Mouse (Mus musculus) spleen, adult 12 weeks (tissue): ENCODE results near the gene Slc25a14.

Experiments used
- DNase-seq: peaks from one replicate; pipeline ENCODE4 v3.0.0; 2022; ENCODE audit warnings: low spot score

The Slc25a14 gene

DNA sequence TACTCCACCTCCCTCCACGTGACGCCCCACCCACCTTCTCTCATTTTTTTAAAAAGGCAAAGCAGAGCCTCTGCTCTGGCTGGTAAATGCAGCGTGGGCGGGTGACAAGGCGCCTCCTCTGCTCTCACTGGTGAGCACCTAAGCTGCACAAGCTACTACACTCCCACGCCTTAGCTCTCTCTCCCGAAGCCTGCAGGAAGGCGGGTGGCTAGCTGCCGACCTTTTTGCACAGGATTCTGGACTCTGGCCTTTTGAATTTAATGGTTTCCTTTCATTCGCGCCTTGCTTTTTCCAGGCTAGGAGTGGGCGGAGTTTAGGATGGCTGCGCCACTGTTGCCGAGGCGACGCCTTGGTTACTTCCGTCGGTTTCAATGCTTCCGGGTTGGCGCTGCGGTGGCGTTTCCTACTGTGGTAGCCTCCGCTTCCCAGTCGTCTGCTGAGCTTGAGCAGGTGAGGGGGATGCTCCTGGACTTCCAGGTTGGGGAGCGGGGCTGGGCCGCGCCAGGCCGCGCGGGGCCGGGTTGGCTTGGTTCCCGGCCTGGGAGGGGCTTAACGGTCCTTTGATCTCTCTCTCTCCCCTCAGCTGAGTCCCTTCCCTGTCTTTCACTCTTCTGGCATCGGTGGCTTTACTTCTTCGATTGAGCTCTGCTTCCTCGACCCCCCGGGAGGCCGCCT lies at the start of gene Slc25a14:
TSS of gene Slc25a14 (plus strand) at position 35 of the 675 bp plus-strand sequence.
- peak; percentile 64 for DNase-seq

DNA sequence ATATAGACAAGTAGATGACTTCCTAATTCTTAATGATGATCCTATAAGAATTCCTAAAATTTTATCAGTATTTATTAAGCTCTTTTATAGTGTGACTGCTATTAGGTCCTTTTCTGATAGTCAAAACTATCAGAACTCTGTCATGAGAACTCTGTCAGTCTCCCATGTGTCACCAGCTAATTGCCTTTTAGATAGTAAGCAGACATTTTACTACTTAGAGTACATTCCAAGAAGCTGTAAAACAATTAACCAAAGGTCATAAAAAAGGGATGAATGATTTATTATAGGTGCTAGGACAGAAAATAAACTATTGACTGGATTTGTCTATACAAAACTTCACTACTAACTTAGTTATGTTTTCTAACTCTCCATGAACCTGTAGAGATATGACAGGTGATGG lies 39.9 kb upstream of the Slc25a14 start:
- DNase-seq: no peak

GRCm38 (mm10) chrX:48593721-48594098 lies 29.5 kb upstream of the Slc25a14 start:
- DNase-seq: no peak

GRCm38 (mm10) chrX:48594099-48594760 lies 29.0 kb upstream of the Slc25a14 start, which contains the start of gene Zfp280c:
Zfp280c (minus strand) TSS chrX:48594504.
- DNase-seq: peak; percentile 51

DNA sequence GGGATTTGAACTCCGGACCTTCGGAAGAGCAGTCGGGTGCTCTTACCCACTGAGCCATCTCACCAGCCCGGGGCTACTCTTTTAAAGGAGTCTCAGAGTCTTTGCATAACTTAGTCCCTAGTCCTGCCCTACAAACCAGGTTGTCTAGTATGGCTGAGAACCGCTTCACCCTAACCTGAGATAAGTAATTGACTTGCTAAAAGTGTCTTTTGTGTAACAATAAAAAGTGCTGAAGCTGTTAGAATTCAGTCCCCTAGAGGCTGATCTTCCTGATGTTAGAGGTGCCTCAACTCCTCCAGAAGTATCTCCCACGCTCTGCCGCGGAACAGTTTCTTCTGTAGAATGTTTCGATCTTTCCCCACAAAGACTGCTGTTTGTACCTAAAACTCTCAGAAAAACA lies 27.2 kb upstream of the Slc25a14 start:
- DNase-seq: no peak

DNA sequence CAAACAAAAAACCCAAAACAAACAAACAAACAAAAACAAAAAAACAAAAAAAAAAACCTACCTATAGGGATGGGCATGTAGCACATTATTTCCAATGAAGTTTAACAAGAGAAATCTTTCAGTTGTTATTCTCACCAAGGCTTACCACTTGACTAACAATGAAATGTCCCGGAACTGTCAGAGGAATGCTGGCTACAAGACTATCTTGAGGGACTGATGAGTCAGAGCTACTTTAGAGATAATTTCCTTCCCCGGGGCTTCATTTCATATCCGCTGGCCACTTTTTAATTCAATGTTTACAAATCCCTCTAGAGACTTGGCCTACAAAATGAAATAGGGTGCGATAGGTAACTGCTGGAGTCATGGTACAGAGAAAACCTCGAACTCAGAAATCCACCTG lies 26.3 kb upstream of the Slc25a14 start:
- no peak for DNase-seq

- DNase-seq: no peak
Measured at GRCm38 (mm10) chrX:48604872-48605271, 18.3 kb upstream of the Slc25a14 start.

DNA sequence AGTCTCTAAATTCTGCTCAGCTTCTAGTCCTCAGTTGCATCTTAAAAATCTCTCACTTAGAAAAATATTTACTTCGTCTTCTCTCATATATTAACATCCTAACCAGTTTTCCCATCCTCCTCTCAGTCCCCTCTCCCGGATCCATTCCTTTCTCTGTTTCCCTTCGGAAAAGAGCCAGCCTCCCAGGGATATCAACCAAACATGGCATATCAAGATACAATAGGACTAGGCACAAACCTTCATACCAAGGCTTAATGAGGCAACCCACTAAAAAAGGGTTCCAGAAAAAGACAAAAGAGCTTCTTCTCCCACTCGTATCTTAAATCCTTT lies 199 bp upstream of the Slc25a14 start:
- DNase-seq: no peak

- no peak for DNase-seq
Measured at GRCm38 (mm10) chrX:48624054-48624420, 824 bp downstream of the Slc25a14 start.

- no peak for DNase-seq
Measured at GRCm38 (mm10) chrX:48637032-48637431, 13.8 kb downstream of the Slc25a14 start.

DNA sequence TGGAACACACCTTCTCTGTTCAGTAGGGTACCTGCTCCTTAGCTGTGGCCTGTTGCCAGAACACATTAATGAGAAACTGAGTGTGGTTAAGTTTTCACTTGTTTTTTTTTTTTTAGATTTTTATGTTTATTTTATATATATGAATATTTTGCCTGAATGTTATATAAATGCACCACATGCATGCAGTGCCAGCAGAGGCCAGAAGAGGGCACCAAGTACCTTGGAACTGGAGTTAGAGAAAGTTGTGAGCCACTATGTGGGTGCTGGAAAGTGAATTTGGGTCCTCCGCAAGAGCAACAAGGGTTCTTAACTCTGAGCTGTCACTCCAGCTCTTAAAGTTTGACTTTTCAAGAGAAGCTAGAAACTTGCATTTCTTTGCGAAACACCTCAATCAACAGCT lies 20.9 kb downstream of the Slc25a14 start:
- peak; percentile 7 for DNase-seq

DNA sequence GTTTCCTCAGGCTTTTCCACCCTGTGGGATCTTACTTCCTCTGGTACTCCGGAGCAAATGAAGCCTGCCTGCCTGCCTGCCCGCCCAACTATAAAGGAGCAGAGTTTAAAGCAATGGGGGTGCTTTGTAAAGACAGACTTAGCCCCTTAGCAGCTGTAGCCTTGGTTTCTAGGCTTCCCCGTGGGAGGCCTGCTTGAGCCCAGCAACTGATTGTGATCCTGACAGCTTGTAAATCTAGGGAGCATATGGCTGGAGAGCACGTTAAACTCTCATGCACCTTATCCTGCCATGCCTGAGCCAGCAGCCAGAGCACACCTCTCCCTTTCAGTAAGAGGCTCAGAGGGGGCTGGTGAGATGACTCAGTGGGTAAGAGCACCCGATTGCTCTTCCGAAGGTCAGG lies 43.6 kb downstream of the Slc25a14 start:
- no peak for DNase-seq

GRCm38 (mm10) chrX:48669588-48669987 lies 46.4 kb downstream of the Slc25a14 start:
- DNase-seq: no peak

- DNase-seq: no peak
Measured at GRCm38 (mm10) chrX:48671714-48672113, 48.5 kb downstream of the Slc25a14 start.

DNA sequence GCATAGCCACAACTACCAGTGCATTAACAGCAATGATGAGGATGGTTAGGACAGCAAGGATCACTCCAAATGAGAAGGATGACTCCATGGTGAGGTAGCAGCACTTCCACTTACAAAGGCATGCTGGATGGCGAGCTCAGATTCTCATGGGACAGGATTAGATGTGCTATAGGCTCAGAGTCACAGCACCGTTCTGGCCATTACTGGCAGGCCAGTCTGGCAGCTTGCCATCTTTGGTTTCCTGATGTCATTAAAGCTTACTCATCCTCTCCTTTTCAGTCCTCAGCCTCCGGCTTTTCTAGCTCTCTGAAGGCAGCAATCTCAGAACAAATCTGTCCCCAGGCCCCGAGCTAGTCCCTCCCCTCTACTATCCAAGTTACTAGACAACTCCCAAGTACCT lies 51.0 kb downstream of the Slc25a14 start, which contains the start of gene Gpr119:
TSS of gene Gpr119 (minus strand) at position 308 of the 400 bp plus-strand sequence.
- DNase-seq: no peak

- no peak for DNase-seq
Measured at GRCm38 (mm10) chrX:48683451-48683850, 60.2 kb downstream of the Slc25a14 start.

DNA sequence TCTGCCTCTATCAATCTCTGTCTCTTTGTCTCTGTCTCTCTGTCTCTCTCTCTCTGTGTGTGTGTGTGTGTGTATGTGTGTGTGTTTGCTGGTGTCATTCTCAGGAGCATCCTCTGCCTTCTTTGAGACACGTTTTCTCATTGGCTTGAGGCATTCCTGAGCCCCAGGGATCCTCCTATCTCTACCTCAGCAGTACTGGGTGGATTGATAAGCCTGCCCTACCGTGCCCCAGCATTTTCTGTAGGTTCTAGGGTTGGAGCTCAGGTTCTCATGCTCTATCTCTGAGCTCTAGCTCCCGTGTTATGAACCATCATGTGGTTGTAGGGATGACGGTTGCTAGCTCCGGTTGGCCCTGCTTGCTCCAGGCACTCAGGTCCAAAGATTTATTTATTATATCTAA lies 60.6 kb downstream of the Slc25a14 start:
- DNase-seq: no peak

DNA sequence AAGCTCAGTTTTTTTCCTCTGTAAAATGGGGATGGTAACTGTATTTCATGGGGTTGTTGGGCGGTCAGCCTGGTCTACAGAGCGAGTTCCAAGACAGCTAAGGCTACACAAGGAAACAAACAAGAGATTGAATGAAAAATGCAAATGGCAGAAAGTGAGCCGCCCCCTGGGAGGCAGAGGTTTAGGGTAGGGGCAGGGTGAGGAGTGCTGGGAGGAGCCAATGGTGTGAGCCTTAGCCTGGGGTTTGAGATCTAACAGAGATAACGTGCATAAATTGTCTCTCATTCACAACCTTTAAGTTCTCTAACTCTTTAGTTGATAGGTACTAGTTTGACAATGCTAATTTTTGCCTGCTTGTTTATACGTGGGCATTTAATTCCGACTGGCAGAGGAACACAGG lies 71.2 kb downstream of the Slc25a14 start:
- DNase-seq: no peak

DNA sequence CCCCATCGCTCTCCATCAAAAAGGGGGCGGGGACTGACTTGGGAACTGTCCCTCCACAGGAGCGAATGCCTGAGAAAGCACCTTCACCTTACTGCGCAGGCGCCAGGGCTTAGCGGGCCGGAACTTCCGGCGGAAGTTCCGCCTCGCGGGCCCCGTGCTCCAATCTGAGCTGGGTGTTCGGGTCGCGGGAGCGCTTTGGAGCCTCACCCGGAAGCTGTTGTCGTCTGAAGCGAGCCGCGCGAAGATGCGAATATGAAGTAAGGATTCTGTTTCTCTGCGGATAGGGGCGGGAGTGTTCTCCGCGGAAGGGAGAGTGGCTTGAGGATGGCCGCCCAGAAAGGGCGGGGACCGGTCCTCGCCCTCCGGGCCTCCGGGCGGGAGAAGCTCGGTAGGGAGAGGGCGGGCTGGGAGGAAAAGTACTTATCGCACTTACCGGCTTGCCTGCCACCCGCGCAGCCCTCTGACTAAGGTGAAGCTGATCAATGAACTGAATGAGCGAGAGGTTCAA lies 71.7 kb downstream of the Slc25a14 start, which contains the start of gene Rbmx2:
TSS of gene Rbmx2 (plus strand) at position 141 of the 508 bp plus-strand sequence.
- DNase-seq: peak; percentile 81

DNA sequence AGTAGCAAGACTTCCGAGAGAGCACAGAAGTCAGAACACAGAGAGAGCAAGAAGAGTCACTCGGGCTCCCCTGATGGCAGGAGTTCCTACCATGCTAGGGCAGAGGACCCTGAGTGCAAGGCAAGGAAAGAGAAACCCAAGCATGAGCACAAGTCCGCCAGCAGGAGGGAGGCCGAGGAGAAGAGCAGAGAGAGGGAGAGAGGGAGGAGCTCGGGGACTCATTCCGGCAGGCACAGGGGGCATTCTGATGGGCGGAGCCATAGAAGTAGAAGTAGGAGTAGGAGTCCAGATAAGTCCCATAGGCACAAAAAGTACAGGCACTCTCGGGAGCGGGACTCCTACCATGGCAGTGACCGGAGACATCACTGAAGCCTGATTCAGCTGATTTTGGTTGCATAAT lies 86.5 kb downstream of the Slc25a14 start:
- no peak for DNase-seq
